Mouse (Mus musculus): Measurements from ENCODE around the gene Chac2. TPM values are rescaled to one million over a fixed set of nuclear protein-coding genes. Genes with fewer than 3 reads are reported as not detected.
A peak's percentile ranks its signal among the peaks of the same experiment; 100 is the strongest.
"Not testable (repeated sequence)": the region's sequence is repeated elsewhere in the genome, so short reads cannot be mapped to it uniquely, and the experiment has no call there.

Chac2 gene
- polyA plus RNA-seq (2015; fragmentation: Nextera tagmentation; extraction: Ambion mirVana): 22.5 and 25.4 TPM in 2 replicates

DNA sequence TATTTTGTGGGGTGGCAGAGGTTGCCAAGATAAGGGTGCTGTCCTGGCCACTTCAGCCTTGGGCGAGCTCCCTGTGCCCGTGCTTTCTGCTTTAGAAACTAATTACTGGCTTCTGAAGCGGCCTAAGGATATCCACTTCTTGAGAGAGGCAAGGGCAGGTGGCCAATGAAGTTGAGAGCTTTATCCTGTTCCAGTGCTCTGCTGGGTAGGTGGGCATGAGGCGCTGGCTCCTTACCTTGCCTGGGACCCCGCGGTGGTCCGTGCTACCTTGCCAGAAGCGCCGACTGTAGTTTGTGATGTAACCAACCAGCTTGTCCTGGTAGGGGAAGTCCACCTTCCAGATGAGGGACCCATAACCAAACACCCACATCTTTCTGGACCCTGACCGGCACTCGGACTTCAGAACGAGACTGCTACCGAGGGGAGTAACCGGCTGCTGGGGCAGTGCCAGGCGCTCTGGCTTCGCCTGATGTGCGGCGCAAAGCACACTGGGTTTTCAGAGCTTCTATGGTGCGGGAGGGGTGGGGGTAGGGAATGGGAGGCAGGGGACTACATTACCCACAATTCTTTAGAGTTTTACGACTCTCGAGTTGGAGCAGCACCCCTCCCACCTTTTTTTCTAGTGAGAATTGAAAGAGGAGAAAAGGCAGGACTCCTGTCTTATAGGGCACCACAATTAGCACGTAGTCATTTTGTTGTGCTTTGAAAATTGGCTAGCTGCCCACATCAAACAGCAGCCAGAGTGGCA is at the start of gene Chac2:
TSS of gene Chac2 (minus strand) at position 474 of the 748 bp plus-strand sequence.
- H3K27ac ChIP-seq (replicated peaks): peak within 1 kb of the TSS; percentile 91
- H3K9me3 ChIP-seq (ENCODE audit: control insufficient read depth, low read length): no peaks in the 10 kb centered on the region
- ATAC-seq (ENCODE audit: low FRiP score, low TSS enrichment) (peak; percentile 99), DNase-seq (ENCODE audit: low spot score) (peak; percentile 93)
- 0 out of 2 replicates have a peak, but pooled peaks cover 3% of the 10 kb centered on the region for H3K4me1 ChIP-seq (replicated peaks; ENCODE audit: control insufficient read depth, insufficient read depth)
- peak within 1 kb of the TSS; percentile 61 for H3K4me2 ChIP-seq (replicated peaks; ENCODE audit: low read depth)
- peak within 1 kb of the TSS; percentile 78 for H3K9ac ChIP-seq (ENCODE audit: low read length)
- WGBS: under 1% methylated on average over 22 of the region's 22 CpGs
- peak within 1 kb of the TSS; percentile 65 for H3K4me3 ChIP-seq (ENCODE audit: low read depth, low read length)
- TF ChIP-seq CTCF (IDR thresholded peaks at IDR 0.05; ENCODE audit: low read depth) (0 out of 2 replicates have a peak, but pooled peaks have one; percentile 3), EP300 (optimal IDR thresholded peaks at IDR 0.05) (no peak)
- no peaks in the 10 kb centered on the region for H3K27me3 ChIP-seq (ENCODE audit: control insufficient read depth, insufficient read depth, low read length)
- H3K36me3 ChIP-seq (ENCODE audit: control insufficient read depth, insufficient read depth, low read length): no peaks in the 10 kb centered on the region

DNA sequence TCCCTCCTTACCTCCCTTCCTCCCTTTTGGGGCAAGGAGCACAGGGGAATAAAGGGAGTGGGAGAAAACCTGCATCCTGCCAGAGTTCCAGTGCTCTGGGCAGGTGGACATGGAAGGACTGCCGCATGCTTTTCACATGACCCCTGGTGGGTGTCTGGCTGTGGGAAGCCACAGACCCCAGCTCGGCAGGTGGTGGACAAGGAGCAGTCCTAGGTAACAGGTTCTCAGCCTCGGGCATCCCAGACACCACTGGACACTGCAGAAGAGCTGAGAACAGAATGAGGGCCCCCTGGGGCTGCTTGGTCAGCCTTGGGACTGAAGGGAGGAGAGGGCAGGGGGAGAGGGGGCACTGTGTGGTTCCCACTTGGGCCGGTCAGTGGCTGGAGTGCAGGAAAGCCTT is 48.8 kb upstream of the Chac2 start:
- no peak overlapping the region for H3K4me3 ChIP-seq (ENCODE audit: low read depth, low read length)
- H3K4me2 ChIP-seq (replicated peaks; ENCODE audit: low read depth): no peak overlapping the region
- no peak overlapping the region for H3K27ac ChIP-seq (replicated peaks)
- no peaks in the 10 kb centered on the region for H3K36me3 ChIP-seq (ENCODE audit: control insufficient read depth, insufficient read depth, low read length)
- TF ChIP-seq CTCF (IDR thresholded peaks at IDR 0.05; ENCODE audit: low read depth): no peak
- no peak for TF ChIP-seq EP300 (optimal IDR thresholded peaks at IDR 0.05)
- H3K4me1 ChIP-seq (replicated peaks; ENCODE audit: control insufficient read depth, insufficient read depth): no peaks in the 10 kb centered on the region
- no peak overlapping the region for H3K9ac ChIP-seq (ENCODE audit: low read length)
- 97% methylated on average over 4 of the region's 4 CpGs for WGBS
- no peak for DNase-seq (ENCODE audit: low spot score)
- H3K27me3 ChIP-seq (ENCODE audit: control insufficient read depth, insufficient read depth, low read length): no peaks in the 10 kb centered on the region
- no peaks in the 10 kb centered on the region for H3K9me3 ChIP-seq (ENCODE audit: control insufficient read depth, low read length)
- no peak for ATAC-seq (ENCODE audit: low FRiP score, low TSS enrichment)

DNA sequence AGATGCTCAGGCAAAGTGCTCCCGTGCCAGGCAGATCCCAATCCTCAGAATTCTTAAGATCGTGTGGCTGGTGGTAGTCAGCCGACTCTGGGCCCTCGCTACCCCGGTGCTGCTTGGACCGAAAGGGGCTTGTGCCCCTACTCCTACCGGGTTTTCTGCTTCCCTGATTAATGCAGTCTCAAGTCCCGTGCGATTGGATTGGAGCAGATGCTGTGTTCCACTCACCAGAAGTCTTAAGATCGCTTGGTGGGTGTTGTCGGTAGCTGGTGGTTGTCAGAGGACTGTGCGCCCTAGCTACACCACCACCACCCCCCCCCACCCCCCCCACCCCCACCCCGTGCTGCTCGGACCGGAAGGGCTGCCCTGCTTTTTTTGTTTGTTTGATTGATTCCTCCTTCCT is 31.3 kb upstream of the Chac2 start:
- not testable (repeated sequence) for H3K9me3 ChIP-seq (ENCODE audit: control insufficient read depth, low read length); H3K4me2 ChIP-seq (replicated peaks; ENCODE audit: low read depth); H3K27me3 ChIP-seq (ENCODE audit: control insufficient read depth, insufficient read depth, low read length); H3K9ac ChIP-seq (ENCODE audit: low read length); H3K4me3 ChIP-seq (ENCODE audit: low read depth, low read length); H3K27ac ChIP-seq (replicated peaks); H3K4me1 ChIP-seq (replicated peaks; ENCODE audit: control insufficient read depth, insufficient read depth); H3K36me3 ChIP-seq (ENCODE audit: control insufficient read depth, insufficient read depth, low read length); DNase-seq (ENCODE audit: low spot score); ATAC-seq (ENCODE audit: low FRiP score, low TSS enrichment)
- 74% methylated on average over 15 of the region's 15 CpGs for WGBS

DNA sequence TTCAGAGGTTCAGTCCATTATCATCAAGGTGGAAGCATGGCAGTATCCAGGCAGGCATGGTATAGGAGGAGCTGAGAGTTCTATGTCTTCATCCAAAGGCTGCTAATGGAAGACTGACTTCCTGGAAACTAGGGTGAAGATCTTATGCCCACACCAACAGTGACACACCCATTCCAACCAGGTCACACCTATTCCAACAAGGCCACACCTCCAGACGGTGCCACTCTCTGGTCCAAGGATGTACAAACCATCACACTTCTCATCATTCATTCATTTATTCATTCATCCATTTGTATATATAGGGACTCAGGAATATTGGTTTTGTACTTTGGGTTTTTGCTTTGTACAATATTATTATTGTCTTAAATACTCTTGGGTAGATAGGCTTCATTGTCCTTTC is 23.5 kb upstream of the Chac2 start:
- H3K9ac ChIP-seq (ENCODE audit: low read length); H3K4me2 ChIP-seq (replicated peaks; ENCODE audit: low read depth); H3K36me3 ChIP-seq (ENCODE audit: control insufficient read depth, insufficient read depth, low read length); H3K9me3 ChIP-seq (ENCODE audit: control insufficient read depth, low read length); DNase-seq (ENCODE audit: low spot score); ATAC-seq (ENCODE audit: low FRiP score, low TSS enrichment); H3K4me1 ChIP-seq (replicated peaks; ENCODE audit: control insufficient read depth, insufficient read depth); H3K27ac ChIP-seq (replicated peaks); H3K4me3 ChIP-seq (ENCODE audit: low read depth, low read length); H3K27me3 ChIP-seq (ENCODE audit: control insufficient read depth, insufficient read depth, low read length): not testable (repeated sequence)
- 100% methylated on average over 1 of the region's 1 CpGs for WGBS

DNA sequence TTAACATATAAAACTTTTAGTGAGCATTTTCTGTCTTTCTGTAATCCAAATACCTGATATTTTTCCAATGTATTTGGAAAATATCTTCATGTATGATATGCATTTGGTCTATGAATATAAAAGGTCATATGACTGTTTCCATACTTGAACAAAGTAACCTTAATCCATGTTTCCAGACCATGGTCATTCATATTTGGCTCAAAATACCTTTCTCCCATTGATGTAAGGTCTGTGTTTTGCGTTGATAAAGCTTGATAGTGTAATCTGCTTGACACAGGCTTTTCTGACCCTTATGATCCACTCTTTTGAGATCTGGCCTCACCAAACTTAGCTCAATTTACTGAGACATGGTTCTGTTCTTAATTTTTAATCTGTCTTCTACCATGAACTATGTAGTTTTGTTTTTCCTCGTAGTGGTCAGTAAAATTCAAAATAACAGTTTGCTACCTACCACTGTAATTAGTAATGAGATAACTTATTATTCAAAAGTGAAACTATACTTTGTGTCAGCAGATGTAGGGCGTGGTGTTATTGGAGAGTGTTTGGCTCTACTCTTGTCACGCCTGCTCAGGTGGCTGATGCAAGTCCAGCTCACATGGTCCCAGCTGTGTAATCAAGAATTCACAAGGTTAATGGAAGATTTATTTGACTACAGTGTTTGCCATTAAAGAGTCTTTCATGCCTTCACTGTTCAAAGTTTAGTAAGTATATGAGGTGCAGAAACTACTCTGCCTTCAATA is 15.2 kb upstream of the Chac2 start:
- Histone ChIP-seq H3K4me2 (replicated peaks; ENCODE audit: low read depth) (no peak overlapping the region), H3K9ac (ENCODE audit: low read length) (no peak overlapping the region), H3K9me3 (ENCODE audit: control insufficient read depth, low read length) (no peaks in the 10 kb centered on the region), H3K27ac (replicated peaks) (no peak overlapping the region), H3K36me3 (ENCODE audit: control insufficient read depth, insufficient read depth, low read length) (no peaks in the 10 kb centered on the region), H3K27me3 (ENCODE audit: control insufficient read depth, insufficient read depth, low read length) (no peaks in the 10 kb centered on the region), H3K4me1 (replicated peaks; ENCODE audit: control insufficient read depth, insufficient read depth) (no peaks in the 10 kb centered on the region), H3K4me3 (ENCODE audit: low read depth, low read length) (no peak overlapping the region)
- 64% methylated on average over 4 of the region's 4 CpGs for WGBS
- peak; percentile 95 for ATAC-seq (ENCODE audit: low FRiP score, low TSS enrichment)
- peak; percentile 40 for DNase-seq (ENCODE audit: low spot score)
- TF ChIP-seq CTCF (IDR thresholded peaks at IDR 0.05; ENCODE audit: low read depth) (no peak), EP300 (optimal IDR thresholded peaks at IDR 0.05) (no peak)

DNA sequence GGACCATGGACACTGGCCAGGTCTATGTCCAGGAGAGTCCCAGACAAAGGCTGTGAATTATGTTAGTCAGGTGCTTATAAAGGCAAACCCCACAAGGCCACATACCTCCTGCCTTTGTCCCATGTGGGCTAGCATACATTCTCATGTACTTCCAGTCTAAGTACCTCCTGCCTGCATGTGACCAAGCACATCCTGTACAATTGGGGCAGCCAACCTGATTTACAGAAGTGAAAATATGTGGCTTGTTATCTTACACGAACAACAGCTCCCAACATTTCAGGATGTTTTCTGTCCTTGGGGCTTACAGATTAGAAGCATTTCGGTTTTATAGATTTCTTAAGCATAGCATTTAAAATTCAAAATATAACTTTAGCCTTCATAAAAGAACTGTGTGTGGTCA is 13.9 kb upstream of the Chac2 start:
- DNase-seq (ENCODE audit: low spot score): no peak
- 85% methylated on average over 2 of the region's 2 CpGs for WGBS
- no peaks in the 10 kb centered on the region for H3K9me3 ChIP-seq (ENCODE audit: control insufficient read depth, low read length)
- no peak for ATAC-seq (ENCODE audit: low FRiP score, low TSS enrichment)
- H3K27me3 ChIP-seq (ENCODE audit: control insufficient read depth, insufficient read depth, low read length): no peaks in the 10 kb centered on the region
- no peaks in the 10 kb centered on the region for H3K36me3 ChIP-seq (ENCODE audit: control insufficient read depth, insufficient read depth, low read length)
- H3K27ac ChIP-seq (replicated peaks): no peak overlapping the region
- no peak overlapping the region for H3K9ac ChIP-seq (ENCODE audit: low read length)
- TF ChIP-seq EP300 (optimal IDR thresholded peaks at IDR 0.05) (no peak), CTCF (IDR thresholded peaks at IDR 0.05; ENCODE audit: low read depth) (no peak)
- no peak overlapping the region for H3K4me2 ChIP-seq (replicated peaks; ENCODE audit: low read depth)
- no peaks in the 10 kb centered on the region for H3K4me1 ChIP-seq (replicated peaks; ENCODE audit: control insufficient read depth, insufficient read depth)
- H3K4me3 ChIP-seq (ENCODE audit: low read depth, low read length): no peak overlapping the region
